Mouse (Mus musculus) liver, postnatal 0 days (tissue): ENCODE data around the gene Acsl1. TPM values are rescaled to one million over a fixed set of nuclear protein-coding genes. Genes with fewer than 3 reads are reported as not detected.

Source experiments
- ATAC-seq: fragments of 200-750 bp; cut with Nextera tagmentation; 2 replicates; pipeline ENCODE4 v1.8.0; 2017; ENCODE audit warnings: mild to moderate bottlenecking, moderate library complexity
- DNase-seq: peaks from one replicate; pipeline ENCODE4 v3.0.0-alpha.2; 2016
- H3K27ac ChIP-seq: fragments of 300-500 bp; sonication (generic); 2 replicates; pipeline ENCODE4 v1.5.1; 2014; ENCODE audit warnings: antibody characterized with exemption, moderate library complexity, mild to moderate bottlenecking, low read depth
- H3K27me3 ChIP-seq: fragments of 300-500 bp; sonication (generic); 2 replicates; pipeline ENCODE4 v1.6.1; 2014; ENCODE audit warnings: low read length, control low read depth, mixed read lengths; ENCODE audit not compliant: insufficient read depth
- H3K36me3 ChIP-seq: fragments of 300-500 bp; sonication (generic); replicated peaks from 2 replicates; pipeline ENCODE4 v1.6.1; 2014; ENCODE audit warnings: mild to moderate bottlenecking, control low read depth, low read length, moderate library complexity, mixed read lengths; ENCODE audit not compliant: insufficient read depth
- H3K4me1 ChIP-seq: fragments of 300-500 bp; sonication (generic); 2 replicates; pipeline ENCODE4 v1.6.1; 2014; ENCODE audit warnings: antibody characterized with exemption, mild to moderate bottlenecking, control low read depth; ENCODE audit not compliant: insufficient read depth
- H3K4me2 ChIP-seq: fragments of 300-500 bp; sonication (generic); 2 replicates; pipeline ENCODE4 v1.6.1; 2014; ENCODE audit warnings: low read depth, mild to moderate bottlenecking, low read length, moderate library complexity, mixed read lengths
- H3K4me3 ChIP-seq: fragments of 300-500 bp; sonication (generic); 2 replicates; pipeline ENCODE4 v1.5.1; 2014; ENCODE audit warnings: low read depth, low read length
- H3K9ac ChIP-seq: fragments of 300-500 bp; sonication (generic); replicated peaks from 2 replicates; pipeline ENCODE4 v1.6.1; 2014; ENCODE audit warnings: mild to moderate bottlenecking, moderate library complexity
- H3K9me3 ChIP-seq: fragments of 300-500 bp; sonication (generic); 2 replicates; pipeline ENCODE4 v1.6.1; 2016; ENCODE audit warnings: mild to moderate bottlenecking, control low read depth, low read length, mixed read lengths
- CTCF ChIP-seq: sonication (generic); IDR thresholded peaks from 2 replicates; pipeline ENCODE4 v1.5.1; 2016; ENCODE audit warnings: antibody characterized with exemption, low read depth
- EP300 ChIP-seq: IDR thresholded peaks from 2 replicates; pipeline ENCODE4 v1.6.1; 2016; ENCODE audit warnings: antibody characterized with exemption, low read depth, mild to moderate bottlenecking
- WGBS: fragments of 180-500 bp; shearing (Covaris S2); extraction: QIAGEN DNeasy Blood & Tissue Kit; methylation state at CpG from one replicate; pipeline ENCODE4 v1.1.7; 2014; ENCODE audit not compliant: insufficient replicate concordance; 5-methylcytosine and 5-hydroxymethylcytosine counted together
- polyA plus RNA-seq: library from polyadenylated mRNA; unstranded; fragments of >200 nt; fragmentation: Nextera tagmentation; extraction: Ambion mirVana; gene quantifications from 2 replicates; pipeline ENCODE4 v1.2.1, GENCODE M21; 2015

Acsl1 gene
- polyA plus RNA-seq, 1 experiment from 2014 or later: 466 TPM

- 67% methylated on average over 8 of the region's 8 CpGs for WGBS
- Histone ChIP-seq H3K9me3 (peaks cover 12% of the 10 kb centered on the region), H3K9ac (no peak overlapping the region), H3K4me2 (no peak overlapping the region), H3K4me3 (no peak overlapping the region), H3K36me3 (no peaks in the 10 kb centered on the region), H3K4me1 (peaks cover 15% of the 10 kb centered on the region), H3K27me3 (no peaks in the 10 kb centered on the region), H3K27ac (no peak overlapping the region)
- DNase-seq (no peak), ATAC-seq (no peak)
- TF ChIP-seq EP300: no peak
- TF ChIP-seq CTCF: no peak
Measured at GRCm38 (mm10) chr8:46449723-46450251, 21.1 kb upstream of the Acsl1 start.

- TF ChIP-seq EP300 (no peak), CTCF (no peak)
- H3K9ac ChIP-seq: no peak overlapping the region
- no peaks in the 10 kb centered on the region for H3K27me3 ChIP-seq
- WGBS: 49% methylated on average over 6 of the region's 6 CpGs
- peaks cover 12% of the 10 kb centered on the region for H3K9me3 ChIP-seq
- no peak overlapping the region for H3K4me3 ChIP-seq
- H3K4me2 ChIP-seq: no peak overlapping the region
- no peak overlapping the region for H3K27ac ChIP-seq
- no peaks in the 10 kb centered on the region for H3K36me3 ChIP-seq
- ATAC-seq (no peak), DNase-seq (no peak)
- no peaks in the 10 kb centered on the region for H3K4me1 ChIP-seq
Measured at GRCm38 (mm10) chr8:46458215-46458811, 12.5 kb upstream of the Acsl1 start.

GRCm38 (mm10) chr8:46468400-46468799 is 2.4 kb upstream of the Acsl1 start:
- H3K36me3 ChIP-seq: peaks cover 9% of the 10 kb centered on the region
- no peak overlapping the region for H3K4me3 ChIP-seq
- TF ChIP-seq EP300 (no peak), CTCF (no peak)
- ATAC-seq: no peak
- DNase-seq: no peak
- peaks cover 22% of the 10 kb centered on the region for H3K4me1 ChIP-seq
- WGBS: 42% methylated on average over 2 of the region's 2 CpGs
- no peak overlapping the region for H3K9ac ChIP-seq
- no peaks in the 10 kb centered on the region for H3K9me3 ChIP-seq
- H3K4me2 ChIP-seq: no peak overlapping the region
- H3K27me3 ChIP-seq: no peaks in the 10 kb centered on the region
- H3K27ac ChIP-seq: no peak overlapping the region

GRCm38 (mm10) chr8:46469071-46469769 is 1.6 kb upstream of the Acsl1 start:
- WGBS: 84% methylated on average over 8 of the region's 8 CpGs
- no peak overlapping the region for H3K4me3 ChIP-seq
- no peaks in the 10 kb centered on the region for H3K9me3 ChIP-seq
- peaks cover 26% of the 10 kb centered on the region for H3K4me1 ChIP-seq
- no peaks in the 10 kb centered on the region for H3K27me3 ChIP-seq
- peak overlapping the region; percentile 81; the same call in 1 of the 2 replicates for H3K27ac ChIP-seq
- H3K4me2 ChIP-seq: no peak overlapping the region
- no peak overlapping the region for H3K9ac ChIP-seq
- ATAC-seq: no peak
- peaks cover 11% of the 10 kb centered on the region for H3K36me3 ChIP-seq
- TF ChIP-seq EP300 (no peak), CTCF (no peak)
- DNase-seq: no peak

GRCm38 (mm10) chr8:46470091-46470791 is 596 bp upstream of the Acsl1 start:
- H3K4me2 ChIP-seq: peak overlapping the region; percentile 79; the same call in 1 of the 2 replicates
- WGBS: 23% methylated on average over 15 of the region's 15 CpGs

More at GRCm38 (mm10) chr8:46470091-46470791, 596 bp upstream of the Acsl1 start:
- Histone ChIP-seq H3K27me3 (no peaks in the 10 kb centered on the region), H3K9ac (no peak overlapping the region), H3K9me3 (no peaks in the 10 kb centered on the region), H3K4me3 (no peak overlapping the region), H3K4me1 (peaks cover 33% of the 10 kb centered on the region), H3K27ac (peak overlapping the region; percentile 97), H3K36me3 (peaks cover 17% of the 10 kb centered on the region)
- DNase-seq (no peak), ATAC-seq (peak; percentile 14)
- TF ChIP-seq CTCF (no peak), EP300 (0 out of 2 replicates have a peak, but pooled peaks have one; percentile 22)
